Mouse (Mus musculus) liver, embryonic 11.5 days (tissue): Measurements from ENCODE around the gene Kcnk10. TPM values are rescaled to one million over a fixed set of nuclear protein-coding genes. Genes with fewer than 3 reads are reported as not detected.

ENCODE experiments used
- ATAC-seq: fragments of 200-750 bp; cut with Nextera tagmentation; replicated peaks from 2 replicates; pipeline ENCODE4 v1.8.0; 2017; ENCODE audit warnings: moderate number of reproducible peaks, mild to moderate bottlenecking, moderate TSS enrichment, moderate library complexity; ENCODE audit not compliant: low FRiP score
- DNase-seq: peaks from one replicate; pipeline ENCODE4 v3.0.0-alpha.2; 2017; ENCODE audit warnings: low spot score
- H3K27ac ChIP-seq: fragments of 300-500 bp; sonication (generic); 2 replicates; pipeline ENCODE4 v1.5.1; 2014; ENCODE audit warnings: mild to moderate bottlenecking, low read depth, low read length, control low read depth
- H3K27me3 ChIP-seq: fragments of 300-500 bp; sonication (generic); replicated peaks from 2 replicates; pipeline ENCODE4 v1.6.1; 2014; ENCODE audit warnings: low read length, mixed read lengths; ENCODE audit not compliant: control insufficient read depth, insufficient read depth
- H3K36me3 ChIP-seq: fragments of 300-500 bp; sonication (generic); 2 replicates; pipeline ENCODE4 v1.6.1; 2014; ENCODE audit warnings: mild to moderate bottlenecking, low read length, moderate library complexity, mixed read lengths; ENCODE audit not compliant: control insufficient read depth, insufficient read depth
- H3K4me1 ChIP-seq: fragments of 300-500 bp; sonication (generic); replicated peaks from 2 replicates; pipeline ENCODE4 v1.6.1; 2014; ENCODE audit warnings: low read length, mixed read lengths; ENCODE audit not compliant: control insufficient read depth, insufficient read depth
- H3K4me2 ChIP-seq: fragments of 300-500 bp; sonication (generic); 2 replicates; pipeline ENCODE4 v1.6.1; 2014; ENCODE audit warnings: mild to moderate bottlenecking, control low read depth, moderate library complexity
- H3K4me3 ChIP-seq: fragments of 300-500 bp; sonication (generic); 2 replicates; pipeline ENCODE4 v1.5.1; 2014; ENCODE audit warnings: low read depth, low read length, control low read depth
- H3K9ac ChIP-seq: fragments of 300-500 bp; sonication (generic); 2 replicates; pipeline ENCODE4 v1.6.1; 2014; ENCODE audit warnings: low read depth, low read length, control low read depth
- H3K9me3 ChIP-seq: fragments of 300-500 bp; sonication (generic); 2 replicates; pipeline ENCODE4 v1.6.1; 2016; ENCODE audit warnings: low read length, inconsistent platforms, mixed read lengths; ENCODE audit not compliant: control insufficient read depth
- WGBS: fragments of 180-500 bp; shearing (Covaris S2); extraction: QIAGEN DNeasy Blood & Tissue Kit; methylation state at CpG from one replicate; pipeline ENCODE4 v1.1.7; 2014; 5-methylcytosine and 5-hydroxymethylcytosine counted together
- polyA plus RNA-seq: library from polyadenylated mRNA; unstranded; fragments of >200 nt; fragmentation: Nextera tagmentation; extraction: Ambion mirVana; gene quantifications from 2 replicates; pipeline ENCODE4 v1.2.1, GENCODE M21; 2014

Gene Kcnk10
- polyA plus RNA-seq, 1 experiment from 2014 or later = 0.26 TPM

DNA sequence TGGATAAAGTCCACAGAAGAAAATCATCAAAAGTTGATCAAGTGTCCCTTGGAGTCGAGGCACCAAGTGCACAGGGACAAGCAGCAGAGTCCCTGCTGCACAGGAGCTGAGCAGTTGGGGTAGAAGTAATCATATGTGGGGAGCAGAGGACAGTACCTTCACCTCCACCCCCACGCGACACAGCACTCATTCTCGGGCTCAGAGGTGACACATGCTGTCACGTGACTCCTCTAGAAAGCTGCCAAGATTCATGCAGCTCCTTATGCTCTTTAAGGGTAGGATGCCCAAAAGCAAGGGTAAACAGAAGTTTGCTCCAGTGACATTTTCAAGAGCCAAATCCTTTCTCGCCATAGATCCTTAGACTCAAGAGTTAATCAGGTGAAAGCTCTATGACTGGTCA lies 42.1 kb downstream of the Kcnk10 start:
- H3K9ac ChIP-seq = no peak overlapping the region
- no peak overlapping the region for H3K4me3 ChIP-seq
- H3K27me3 ChIP-seq = no peaks in the 10 kb centered on the region
- H3K36me3 ChIP-seq = no peaks in the 10 kb centered on the region
- DNase-seq (no peak), ATAC-seq (no peak)
- H3K4me1 ChIP-seq = no peaks in the 10 kb centered on the region
- 73% methylated on average over 6 of the region's 6 CpGs for WGBS
- no peak overlapping the region for H3K4me2 ChIP-seq
- H3K9me3 ChIP-seq = no peaks in the 10 kb centered on the region
- no peak overlapping the region for H3K27ac ChIP-seq

DNA sequence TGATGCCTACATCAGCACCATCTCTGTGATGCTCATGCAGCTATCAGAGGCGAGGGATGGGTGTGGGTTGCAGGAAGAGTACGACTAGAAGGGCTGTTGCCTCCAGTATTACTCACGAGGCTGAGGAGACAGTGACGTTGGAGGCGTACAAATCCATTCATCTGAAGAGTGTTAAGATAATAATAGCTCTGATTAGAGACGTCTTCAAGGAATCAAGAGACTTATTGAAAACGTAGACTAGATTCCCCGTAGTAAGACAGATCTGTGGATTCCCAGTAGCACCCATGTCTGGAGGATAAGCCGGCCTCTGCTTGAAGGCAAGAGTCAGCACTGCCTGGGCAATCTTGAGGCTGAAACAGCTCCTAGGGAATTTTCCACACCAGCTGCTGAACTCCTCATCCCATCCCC lies 42.6 kb downstream of the Kcnk10 start:
- no peaks in the 10 kb centered on the region for H3K36me3 ChIP-seq

DNA sequence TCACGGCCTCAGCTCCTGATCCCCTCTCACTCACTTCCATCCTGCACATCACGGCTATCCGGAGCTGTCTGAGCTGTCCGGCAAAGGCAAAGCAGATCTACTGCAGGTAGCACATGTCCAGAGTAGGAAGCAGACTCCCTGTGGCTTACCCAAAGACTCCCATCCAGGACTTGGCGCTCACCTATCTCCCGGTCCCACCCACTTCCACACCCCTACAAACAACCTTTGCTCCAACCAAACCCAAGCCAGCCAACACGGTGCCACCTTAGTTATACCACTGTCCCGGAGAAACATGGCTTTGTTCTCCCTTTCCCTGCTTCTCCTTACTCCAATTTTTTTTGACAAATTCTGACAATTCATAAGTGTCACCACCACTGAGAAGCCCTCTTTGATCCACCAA lies 49.5 kb downstream of the Kcnk10 start:
- DNase-seq (no peak), ATAC-seq (no peak)
- 85% methylated on average over 8 of the region's 8 CpGs for WGBS
- H3K4me2 ChIP-seq = no peak overlapping the region
- H3K4me1 ChIP-seq = no peaks in the 10 kb centered on the region
- H3K27me3 ChIP-seq = no peaks in the 10 kb centered on the region
- H3K27ac ChIP-seq = no peak overlapping the region
- H3K9ac ChIP-seq = no peak overlapping the region
- H3K4me3 ChIP-seq = no peak overlapping the region
- H3K36me3 ChIP-seq = no peaks in the 10 kb centered on the region
- no peaks in the 10 kb centered on the region for H3K9me3 ChIP-seq

More for the DNA sequence above, 42.6 kb downstream of the Kcnk10 start:
- ATAC-seq (no peak), DNase-seq (no peak)
- no peak overlapping the region for H3K9ac ChIP-seq
- no peaks in the 10 kb centered on the region for H3K27me3 ChIP-seq
- no peaks in the 10 kb centered on the region for H3K4me1 ChIP-seq
- H3K4me2 ChIP-seq = no peak overlapping the region
- no peak overlapping the region for H3K4me3 ChIP-seq
- 83% methylated on average over 9 of the region's 9 CpGs for WGBS
- H3K9me3 ChIP-seq = no peaks in the 10 kb centered on the region
- H3K27ac ChIP-seq = no peak overlapping the region

DNA sequence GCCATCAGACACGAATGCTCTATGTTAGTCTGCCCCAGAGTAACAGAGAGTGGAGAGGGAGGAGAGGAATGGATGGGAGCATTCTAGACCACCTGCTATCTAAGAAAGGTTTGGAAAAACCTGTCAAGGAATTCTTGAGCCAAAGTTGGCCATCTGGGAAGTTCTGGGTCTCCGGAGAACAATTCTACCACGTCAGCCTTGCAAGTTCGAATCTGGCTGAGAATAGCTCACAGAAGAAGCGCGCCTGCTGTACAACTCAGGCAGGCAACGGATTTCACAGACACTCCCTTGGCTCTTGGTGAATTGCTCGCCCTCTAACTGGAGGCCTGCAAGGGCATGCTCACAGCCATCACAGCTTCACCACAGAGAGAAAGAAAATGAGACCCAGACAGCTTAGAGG lies 52.7 kb downstream of the Kcnk10 start:
- Histone ChIP-seq H3K4me3 (no peak overlapping the region), H3K4me1 (no peaks in the 10 kb centered on the region), H3K9me3 (no peaks in the 10 kb centered on the region), H3K27me3 (no peaks in the 10 kb centered on the region), H3K4me2 (no peak overlapping the region), H3K27ac (no peak overlapping the region), H3K36me3 (no peaks in the 10 kb centered on the region), H3K9ac (no peak overlapping the region)
- DNase-seq (no peak), ATAC-seq (no peak)
- 76% methylated on average over 8 of the region's 8 CpGs for WGBS

DNA sequence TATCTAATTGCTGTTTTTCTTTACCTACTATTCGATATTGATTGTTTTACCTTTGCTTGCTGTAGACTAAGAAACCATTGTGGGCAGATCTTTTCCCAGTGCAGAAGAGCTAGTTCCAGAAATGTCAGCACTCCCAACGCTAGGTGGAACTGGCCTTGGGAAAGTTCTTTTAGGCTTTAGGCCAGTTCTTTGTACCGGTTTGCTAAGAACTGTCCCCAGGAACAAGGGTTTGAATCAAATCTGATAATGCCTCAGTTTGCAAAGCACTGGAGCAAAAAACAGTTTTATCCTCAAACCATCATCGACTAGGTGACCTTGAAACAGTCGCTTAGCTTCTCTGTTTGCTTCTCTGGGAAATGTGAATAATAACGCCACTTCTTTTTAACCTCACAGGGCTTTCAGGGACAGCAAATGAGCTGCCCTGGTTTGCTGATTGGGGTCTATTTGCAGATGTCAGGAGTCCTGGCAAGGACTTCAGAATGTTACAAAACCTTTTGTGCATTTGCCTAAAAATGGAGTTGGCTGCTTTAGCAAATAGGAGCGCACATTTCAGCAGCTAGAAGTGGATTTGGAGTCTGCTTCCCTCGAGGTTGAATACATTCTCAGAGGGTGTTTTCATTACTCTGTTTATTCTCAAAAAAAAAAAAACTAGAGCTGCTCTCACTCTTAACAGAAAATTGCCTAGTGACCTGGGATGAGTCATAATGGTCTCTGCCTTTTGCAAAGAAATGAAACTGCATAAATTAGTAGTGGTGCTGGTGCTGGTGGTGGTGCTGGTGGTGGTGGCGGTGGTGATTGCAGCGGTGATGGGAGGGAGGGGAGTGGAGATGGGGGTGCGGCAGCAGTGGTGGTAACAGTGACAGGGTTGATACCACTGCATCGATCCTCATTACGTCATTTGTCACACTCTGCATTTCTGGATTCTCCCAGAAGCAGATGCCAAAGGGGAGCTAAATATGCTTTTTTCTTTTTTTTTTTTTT lies 53.5 kb downstream of the Kcnk10 start:
- ATAC-seq (no peak), DNase-seq (no peak)
- no peak overlapping the region for H3K27ac ChIP-seq
- H3K27me3 ChIP-seq = no peaks in the 10 kb centered on the region
- H3K36me3 ChIP-seq = no peaks in the 10 kb centered on the region
- no peak overlapping the region for H3K4me2 ChIP-seq
- no peaks in the 10 kb centered on the region for H3K4me1 ChIP-seq
- no peak overlapping the region for H3K9ac ChIP-seq
- H3K4me3 ChIP-seq = no peak overlapping the region
- H3K9me3 ChIP-seq = no peaks in the 10 kb centered on the region
- 66% methylated on average over 13 of the region's 13 CpGs for WGBS

DNA sequence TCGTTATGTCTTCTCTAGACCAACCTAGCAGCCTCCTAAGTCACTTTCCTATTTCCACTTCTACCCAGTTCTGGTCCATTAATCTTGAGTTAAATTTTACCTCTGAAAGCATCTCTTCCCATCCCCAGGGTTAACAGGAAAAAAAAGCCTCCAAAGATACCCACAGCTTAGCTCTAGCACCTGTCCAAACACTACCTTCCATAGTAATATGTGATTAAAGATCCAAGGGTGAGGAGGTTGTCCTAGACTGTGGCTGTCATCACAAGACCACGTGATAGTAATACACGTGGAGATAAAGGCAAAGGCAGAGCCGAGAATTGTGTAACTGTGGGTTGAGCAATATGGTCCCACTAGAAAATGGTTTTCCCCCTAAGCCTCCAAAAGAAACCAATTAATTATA lies 56.8 kb downstream of the Kcnk10 start:
- Histone ChIP-seq H3K36me3 (no peaks in the 10 kb centered on the region), H3K27me3 (no peaks in the 10 kb centered on the region), H3K9me3 (no peaks in the 10 kb centered on the region), H3K4me2 (no peak overlapping the region), H3K4me1 (no peaks in the 10 kb centered on the region), H3K4me3 (no peak overlapping the region), H3K9ac (no peak overlapping the region), H3K27ac (no peak overlapping the region)
- 62% methylated on average over 4 of the region's 4 CpGs for WGBS
- DNase-seq = no peak
- no peak for ATAC-seq

DNA sequence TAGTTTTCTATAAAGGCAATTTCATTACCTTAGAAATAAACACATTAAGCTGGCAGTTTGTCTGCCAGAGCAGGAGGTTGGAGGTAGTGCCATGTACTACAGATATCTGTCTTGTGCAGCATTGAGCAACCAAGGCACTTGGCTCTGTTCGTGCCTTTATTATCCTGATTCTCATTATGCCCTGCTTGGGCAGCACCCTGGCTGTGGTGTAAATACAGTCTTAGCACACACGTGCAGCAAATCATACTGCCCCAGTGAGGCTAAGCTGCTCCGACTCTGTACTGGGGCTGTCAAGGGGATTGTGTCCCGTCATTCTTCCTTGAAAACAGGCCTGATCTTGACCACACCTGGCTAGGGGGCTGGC lies 57.6 kb downstream of the Kcnk10 start:
- WGBS = 76% methylated on average over 4 of the region's 4 CpGs
- H3K4me3 ChIP-seq = no peak overlapping the region
- H3K9ac ChIP-seq = no peak overlapping the region
- DNase-seq = no peak
- no peak overlapping the region for H3K4me2 ChIP-seq
- H3K27ac ChIP-seq = no peak overlapping the region
- H3K36me3 ChIP-seq = no peaks in the 10 kb centered on the region
- no peak for ATAC-seq
- H3K9me3 ChIP-seq = no peaks in the 10 kb centered on the region
- no peaks in the 10 kb centered on the region for H3K27me3 ChIP-seq
- H3K4me1 ChIP-seq = no peaks in the 10 kb centered on the region

DNA sequence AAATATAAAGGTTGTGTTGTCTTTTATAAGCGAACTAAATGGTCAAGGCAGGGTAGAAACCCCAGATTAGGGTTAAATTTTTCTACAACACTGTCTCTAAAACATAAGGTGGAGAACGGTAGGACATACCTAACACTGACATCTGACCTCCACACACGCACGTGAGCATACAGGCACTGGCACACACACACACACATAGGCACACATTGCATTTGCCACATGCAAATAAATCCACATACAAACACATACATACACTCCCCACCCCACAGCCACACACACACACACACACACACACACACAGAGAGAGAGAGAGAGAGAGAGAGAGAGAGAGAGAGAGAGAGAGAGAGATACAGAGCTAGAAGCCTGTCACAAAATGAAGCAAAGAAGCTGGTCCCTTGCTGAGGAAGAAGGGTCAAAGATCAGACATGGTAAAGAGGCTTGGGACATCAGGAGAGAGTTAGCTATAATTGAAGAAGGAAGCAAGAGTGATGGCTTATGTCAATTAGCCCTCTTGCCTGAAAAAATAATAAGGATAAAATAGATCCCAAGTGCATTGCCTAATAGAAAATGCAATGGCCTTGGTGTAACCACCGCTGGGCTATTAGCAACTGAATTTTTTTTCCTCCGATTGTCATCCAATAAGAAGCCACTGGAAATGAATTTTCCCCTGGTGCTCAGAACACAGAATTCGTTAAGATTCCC lies 58.1 kb downstream of the Kcnk10 start:
- Histone ChIP-seq H3K9ac (no peak overlapping the region), H3K9me3 (no peaks in the 10 kb centered on the region), H3K4me3 (no peak overlapping the region), H3K27me3 (no peaks in the 10 kb centered on the region), H3K4me2 (no peak overlapping the region), H3K4me1 (no peaks in the 10 kb centered on the region), H3K36me3 (no peaks in the 10 kb centered on the region), H3K27ac (no peak overlapping the region)
- DNase-seq (no peak), ATAC-seq (no peak)
- 79% methylated on average over 7 of the region's 7 CpGs for WGBS
